Mouse (Mus musculus) kidney, adult 2 months (tissue): ENCODE data around the gene Egfl7.

Experiments
- CTCF ChIP-seq: fragments of 200-500 bp; conservative IDR thresholded peaks from 2 replicates; pipeline ENCODE4 v1.5.1; 2011; ENCODE audit warnings: low read depth, mild to moderate bottlenecking, control low read depth, low read length, moderate library complexity, mixed read lengths; ENCODE audit not compliant: insufficient read depth, insufficient read length
- POLR2A ChIP-seq: fragments of 200-500 bp; IDR thresholded peaks from one replicate; pipeline ENCODE4 v1.6.1; 2011; ENCODE audit warnings: low read depth, low read length, control low read depth

DNA sequence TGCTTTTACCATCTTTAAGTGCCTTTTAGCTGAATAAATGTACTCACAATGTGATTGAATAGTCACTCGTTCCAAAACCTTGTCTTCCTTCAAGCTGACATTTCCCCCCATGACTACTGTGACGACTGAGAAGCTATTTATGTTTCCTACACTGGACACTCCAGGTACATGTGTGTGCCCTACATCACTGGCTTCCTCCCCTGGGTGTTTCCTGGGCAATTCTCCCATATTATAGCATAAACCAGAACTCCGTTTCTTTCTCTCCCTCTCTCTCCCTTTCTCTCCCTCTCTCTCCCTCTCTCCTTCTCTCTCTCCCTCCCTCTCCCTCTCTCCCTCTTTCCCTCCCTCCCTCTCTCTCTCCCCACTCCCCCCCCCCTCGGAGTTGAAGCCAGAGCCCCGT lies 6.0 kb upstream of the Egfl7 start:
- TF ChIP-seq POLR2A (no peak), CTCF (no peak)
